Mouse (Mus musculus) thymus, adult 2 months (tissue): ENCODE data around the gene Amotl1. TPM values are rescaled to one million over a fixed set of nuclear protein-coding genes. Genes with fewer than 3 reads are reported as not detected.
A peak's percentile ranks its signal among the peaks of the same experiment; 100 is the strongest.

Experiments
- DNase-seq: peaks from one replicate; pipeline ENCODE4 v3.0.0; 2021
- H3K27ac ChIP-seq: fragments of 200-500 bp; 2 replicates; pipeline ENCODE4 v1.5.1; 2012; ENCODE audit warnings: low read length, control low read depth; ENCODE audit not compliant: control insufficient read depth, insufficient read depth
- H3K27me3 ChIP-seq: fragments of 200-500 bp; 2 replicates; pipeline ENCODE4 v1.6.1; 2012; ENCODE audit warnings: mild to moderate bottlenecking, low read length, moderate library complexity, mixed read lengths; ENCODE audit not compliant: control insufficient read depth, insufficient read depth
- H3K36me3 ChIP-seq: fragments of 200-500 bp; 2 replicates; pipeline ENCODE4 v1.6.1; 2012; ENCODE audit warnings: mild to moderate bottlenecking, low read length, moderate library complexity; ENCODE audit not compliant: control insufficient read depth, insufficient read depth
- H3K4me1 ChIP-seq: fragments of 200-500 bp; replicated peaks from 2 replicates; pipeline ENCODE4 v1.6.1; 2012; ENCODE audit warnings: low read length; ENCODE audit not compliant: control insufficient read depth, insufficient read depth
- H3K4me3 ChIP-seq: fragments of 200-500 bp; 2 replicates; pipeline ENCODE4 v1.5.1; 2012; ENCODE audit warnings: mild to moderate bottlenecking, low read length, control low read depth, moderate library complexity; ENCODE audit not compliant: control insufficient read depth, insufficient read depth
- CTCF ChIP-seq: fragments of 200-500 bp; IDR thresholded peaks from 2 replicates; pipeline ENCODE4 v1.5.1; 2012; ENCODE audit warnings: mild to moderate bottlenecking, control low read depth, low read length, moderate library complexity, borderline replicate concordance; ENCODE audit not compliant: control insufficient read depth, poor library complexity, insufficient read depth; ENCODE audit errors: extremely low read depth
- POLR2A ChIP-seq: fragments of 200-500 bp; IDR thresholded peaks from 2 replicates; pipeline ENCODE4 v1.6.1; 2012; ENCODE audit warnings: mild to moderate bottlenecking, low read length, control low read depth, moderate library complexity; ENCODE audit not compliant: control insufficient read depth, poor library complexity, insufficient read depth; ENCODE audit errors: extremely low read depth
- WGBS: fragments of 180-500 bp; shearing (Covaris S2); methylation state at CpG from one replicate; pipeline ENCODE4 v1.1.7; 2018; 5-methylcytosine and 5-hydroxymethylcytosine counted together
- polyA plus RNA-seq: library from polyadenylated mRNA; depleted of rRNA; stranded (reverse); fragments of >200 nt; gene quantifications from 2 replicates; pipeline ENCODE4 v1.2.3, GENCODE M21; 2012

The Amotl1 gene
- polyA plus RNA-seq, 1 experiment = 14.5 TPM

DNA sequence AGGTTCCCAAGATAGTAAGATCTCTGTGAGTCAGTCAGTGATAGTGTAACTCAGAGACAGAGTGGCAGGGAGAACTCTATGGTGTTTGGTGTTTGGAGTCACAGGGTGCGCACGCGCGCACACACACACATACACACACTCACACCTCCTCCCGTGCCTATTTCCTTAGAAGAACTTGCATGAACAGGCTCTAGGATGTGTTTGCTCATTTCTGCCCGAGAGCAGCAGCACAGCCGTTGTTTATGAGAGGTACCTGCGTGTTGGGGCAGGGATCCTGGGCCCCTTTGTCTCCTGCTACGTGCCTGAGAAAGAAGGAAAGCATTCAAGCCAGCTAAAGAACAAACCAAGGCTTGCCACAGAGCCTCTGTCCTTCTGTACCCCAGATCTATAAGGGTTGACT, 17.3 kb upstream of the Amotl1 start:
- WGBS = 86% methylated on average over 9 of the region's 9 CpGs
- no peak for DNase-seq
- no peaks in the 10 kb centered on the region for H3K27me3 ChIP-seq
- peak overlapping the region; percentile 15; the same call in 1 of the 2 replicates for H3K27ac ChIP-seq
- TF ChIP-seq CTCF (no peak), POLR2A (no peak)
- no peaks in the 10 kb centered on the region for H3K36me3 ChIP-seq
- peaks cover 2% of the 10 kb centered on the region; the same call in 1 of the 2 replicates for H3K4me1 ChIP-seq
- H3K4me3 ChIP-seq = no peak overlapping the region

GRCm38 (mm10) chr9:14657926-14658325, 13.1 kb upstream of the Amotl1 start:
- DNase-seq = no peak
- Histone ChIP-seq H3K4me1 (peaks cover 2% of the 10 kb centered on the region; the same call in 1 of the 2 replicates), H3K4me3 (no peak overlapping the region), H3K27me3 (no peaks in the 10 kb centered on the region), H3K27ac (no peak overlapping the region), H3K36me3 (no peaks in the 10 kb centered on the region)
- 7% methylated on average over 2 of the region's 2 CpGs for WGBS
- no peak for TF ChIP-seq CTCF
- TF ChIP-seq POLR2A = no peak

DNA sequence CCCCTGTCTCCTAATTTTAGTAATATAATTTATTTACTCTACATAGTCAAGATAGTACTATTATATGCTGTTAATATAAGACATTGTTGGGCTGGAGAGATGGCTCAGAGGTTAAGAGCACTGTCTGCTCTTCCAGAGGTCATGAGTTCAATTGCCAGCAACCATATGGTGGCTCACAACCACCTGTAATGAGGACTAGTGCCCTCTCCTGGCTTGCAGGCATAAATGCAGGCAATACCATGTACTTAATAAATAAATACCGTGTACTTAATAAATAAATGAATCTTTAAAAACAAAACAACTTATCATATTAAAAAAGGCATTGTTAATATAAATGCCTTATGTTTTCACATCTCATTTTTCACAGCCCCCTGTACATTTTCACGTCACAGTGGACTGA, 9.2 kb upstream of the Amotl1 start:
- no peak for DNase-seq
- H3K4me1 ChIP-seq = peaks cover 2% of the 10 kb centered on the region; the same call in 1 of the 2 replicates
- WGBS = 85% methylated on average over 2 of the region's 2 CpGs
- no peaks in the 10 kb centered on the region for H3K36me3 ChIP-seq
- H3K27ac ChIP-seq = no peak overlapping the region
- no peaks in the 10 kb centered on the region for H3K27me3 ChIP-seq
- H3K4me3 ChIP-seq = no peak overlapping the region
- TF ChIP-seq POLR2A (no peak), CTCF (no peak)

- 81% methylated on average over 1 of the region's 1 CpGs for WGBS
- H3K27ac ChIP-seq = no peak overlapping the region
- TF ChIP-seq CTCF (no peak), POLR2A (no peak)
- no peaks in the 10 kb centered on the region for H3K27me3 ChIP-seq
- peaks cover under 1% of the 10 kb centered on the region; the same call in 1 of the 2 replicates for H3K4me1 ChIP-seq
- no peak for DNase-seq
- H3K4me3 ChIP-seq = no peak overlapping the region
- no peaks in the 10 kb centered on the region for H3K36me3 ChIP-seq
These were observed 7.9 kb upstream of the Amotl1 start for GRCm38 (mm10) chr9:14652761-14653160.

GRCm38 (mm10) chr9:14647849-14648248, 3.0 kb upstream of the Amotl1 start:
- no peaks in the 10 kb centered on the region for H3K4me1 ChIP-seq
- no peak for DNase-seq
- no peaks in the 10 kb centered on the region for H3K27me3 ChIP-seq
- TF ChIP-seq POLR2A (no peak), CTCF (no peak)
- H3K4me3 ChIP-seq = no peak overlapping the region
- WGBS = 88% methylated on average over 8 of the region's 8 CpGs
- no peak overlapping the region for H3K27ac ChIP-seq
- no peaks in the 10 kb centered on the region for H3K36me3 ChIP-seq

GRCm38 (mm10) chr9:14646641-14647040, 1.8 kb upstream of the Amotl1 start:
- Histone ChIP-seq H3K4me1 (no peaks in the 10 kb centered on the region), H3K36me3 (no peaks in the 10 kb centered on the region), H3K27ac (no peak overlapping the region), H3K27me3 (no peaks in the 10 kb centered on the region), H3K4me3 (no peak overlapping the region)
- TF ChIP-seq CTCF (no peak), POLR2A (no peak)
- 93% methylated on average over 1 of the region's 1 CpGs for WGBS
- no peak for DNase-seq

DNA sequence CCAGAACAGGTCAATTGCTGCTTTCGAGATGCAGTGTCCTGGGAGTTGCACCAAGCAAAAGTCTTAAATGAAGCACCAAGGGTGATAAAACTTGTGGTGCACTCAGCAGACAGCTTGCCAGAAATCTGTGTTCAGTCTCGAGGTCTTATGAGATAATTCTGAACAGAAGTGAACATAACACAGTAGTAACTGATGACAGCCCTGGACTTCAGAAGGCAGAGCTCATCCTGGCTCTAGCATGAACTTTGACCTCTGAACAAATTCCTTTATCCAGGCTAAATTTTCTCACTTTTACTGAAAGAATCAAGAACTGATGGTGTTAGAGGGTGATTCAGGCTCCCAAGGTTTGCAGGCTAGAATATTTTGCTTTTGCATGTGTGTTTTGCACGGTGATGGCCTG, 1.2 kb upstream of the Amotl1 start:
- 91% methylated on average over 3 of the region's 3 CpGs for WGBS
- no peak overlapping the region for H3K4me3 ChIP-seq
- no peak overlapping the region for H3K27ac ChIP-seq
- no peak for DNase-seq
- no peaks in the 10 kb centered on the region for H3K36me3 ChIP-seq
- H3K4me1 ChIP-seq = no peaks in the 10 kb centered on the region
- TF ChIP-seq CTCF = no peak
- TF ChIP-seq POLR2A = no peak
- no peaks in the 10 kb centered on the region for H3K27me3 ChIP-seq
